Mouse (Mus musculus): ENCODE data around the gene Mlycd.

- no peak for TF ChIP-seq CTCF (conservative IDR thresholded peaks at IDR 0.05; ENCODE audit: low read length)
- TF ChIP-seq POU5F1 (IDR thresholded peaks at IDR 0.05; ENCODE audit: borderline replicate concordance, low read length) = no peak
- no peak for TF ChIP-seq NANOG (IDR thresholded peaks at IDR 0.05; ENCODE audit: borderline replicate concordance, low read length)
These were observed 44.7 kb downstream of the Mlycd start for GRCm38 (mm10) chr8:119439424-119439823.

Measured in E14TG2a.4 (cell line).